Mouse (Mus musculus) liver, embryonic 14.5 days (tissue): ENCODE data around the gene Supt5. TPM values are rescaled to one million over a fixed set of nuclear protein-coding genes. Genes with fewer than 3 reads are reported as not detected.

Experiments
- ATAC-seq: fragments of 200-750 bp; cut with Nextera tagmentation; 2 replicates; pipeline ENCODE4 v1.8.0; 2017; ENCODE audit warnings: moderate number of reproducible peaks, mild to moderate bottlenecking, moderate library complexity; ENCODE audit not compliant: insufficient read depth
- DNase-seq, 3 experiments: peaks; one replicate each; pipeline ENCODE4 v3.0.0-alpha.2; 2012 to 2013; ENCODE audit warnings: low read depth in 3 of 3, low spot score in 3 of 3
- H3K27ac ChIP-seq: fragments of 300-500 bp; sonication (generic); 2 replicates; pipeline ENCODE4 v1.5.1; 2014; ENCODE audit warnings: moderate library complexity, mild to moderate bottlenecking, control low read depth, inconsistent platforms
- H3K27me3 ChIP-seq: fragments of 300-500 bp; sonication (generic); 2 replicates; pipeline ENCODE4 v1.6.1; 2014; ENCODE audit warnings: mild to moderate bottlenecking, low read length, moderate library complexity; ENCODE audit not compliant: control insufficient read depth, insufficient read depth
- H3K36me3 ChIP-seq: fragments of 300-500 bp; sonication (generic); replicated peaks from 2 replicates; pipeline ENCODE4 v1.6.1; 2014; ENCODE audit warnings: low read depth; ENCODE audit not compliant: control insufficient read depth, insufficient read depth
- H3K4me1 ChIP-seq, 2 experiments: fragments of 200-500 bp in 1 of 2; fragments of 300-500 bp in 1 of 2; sonication (generic) in 1 of 2; replicated peaks; 2 replicates each; pipeline ENCODE4 v1.6.1; 2012 to 2014; ENCODE audit warnings: antibody characterized with exemption in 1 of 2, inconsistent platforms in 1 of 2, low read length in 1 of 2; ENCODE audit not compliant: control insufficient read depth in 2 of 2, insufficient read depth in 2 of 2
- H3K4me2 ChIP-seq: fragments of 300-500 bp; sonication (generic); 2 replicates; pipeline ENCODE4 v1.6.1; 2014; ENCODE audit warnings: low read depth, mild to moderate bottlenecking, control low read depth, moderate library complexity
- H3K4me3 ChIP-seq, 2 experiments: fragments of 200-500 bp in 1 of 2; fragments of 300-500 bp in 1 of 2; sonication (generic) in 1 of 2; 2 replicates each; pipeline ENCODE4 v1.5.1; 2012 to 2014; ENCODE audit warnings: low read depth in 2 of 2, low read length in 2 of 2, mild to moderate bottlenecking in 2 of 2, control low read depth in 1 of 2, inconsistent platforms in 1 of 2, moderate library complexity in 1 of 2; ENCODE audit not compliant: insufficient read depth in 1 of 2
- H3K9ac ChIP-seq: fragments of 300-500 bp; sonication (generic); replicated peaks from 2 replicates; pipeline ENCODE4 v1.6.1; 2014; ENCODE audit warnings: mild to moderate bottlenecking, control low read depth, moderate library complexity
- H3K9me3 ChIP-seq: fragments of 300-500 bp; sonication (generic); 2 replicates; pipeline ENCODE4 v1.6.1; 2016; ENCODE audit warnings: low read length, mixed read lengths; ENCODE audit not compliant: control insufficient read depth
- CTCF ChIP-seq: IDR thresholded peaks from 2 replicates; pipeline ENCODE4 v1.5.1; 2016; ENCODE audit warnings: antibody characterized with exemption, low read depth, control low read depth
- EP300 ChIP-seq: IDR thresholded peaks from 2 replicates; pipeline ENCODE4 v1.6.1; 2016; ENCODE audit warnings: antibody characterized with exemption, low read depth
- WGBS: fragments of 180-500 bp; shearing (Covaris S2); extraction: QIAGEN DNeasy Blood & Tissue Kit; methylation state at CpG from one replicate; pipeline ENCODE4 v1.1.7; 2014; ENCODE audit not compliant: insufficient replicate concordance; 5-methylcytosine and 5-hydroxymethylcytosine counted together
- polyA plus RNA-seq, 2 experiments: library from polyadenylated mRNA; depleted of rRNA in 1 of 2; stranded (reverse) in 1 of 2; unstranded in 1 of 2; fragments of >200 nt; fragmentation: Nextera tagmentation in 1 of 2; extraction: Ambion mirVana in 1 of 2; gene quantifications; 2 replicates each; pipeline versions ENCODE4 v1.2.1 to v1.2.3; 2012 to 2014

The Supt5 gene
- polyA plus RNA-seq, 2 experiments, result 21.7 to 29.6 TPM

DNA sequence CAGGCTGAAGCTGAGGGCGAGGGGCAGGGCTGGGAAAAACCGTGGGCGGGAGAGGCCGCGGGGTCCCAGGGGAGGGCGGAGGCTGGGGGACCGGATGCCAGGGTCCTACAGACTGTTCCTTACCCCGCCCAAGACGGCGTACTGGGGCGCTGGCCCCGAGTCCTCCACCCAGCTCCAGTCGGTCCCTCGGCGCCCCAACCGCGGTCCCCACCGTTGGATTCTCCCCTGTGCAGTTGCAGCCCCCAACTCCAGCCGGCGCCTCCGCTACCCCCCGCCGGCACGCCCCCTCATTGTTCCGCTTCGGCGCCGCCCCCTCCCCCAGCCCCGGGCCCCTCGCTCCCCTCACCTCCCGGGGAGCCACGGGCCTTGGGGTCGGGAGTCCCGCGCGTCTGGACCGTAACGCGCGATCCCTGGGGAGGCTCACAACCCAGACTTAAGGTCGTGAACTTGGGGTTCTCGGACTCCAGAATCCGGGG is 33.0 kb upstream of the Supt5 start:
- H3K4me2 ChIP-seq, result peak overlapping the region; percentile 92
- peak overlapping the region; percentile 61 to 79 for H3K4me3 ChIP-seq
- peak overlapping the region; percentile 76 for H3K9ac ChIP-seq
- peaks cover 12% of the 10 kb centered on the region for H3K27me3 ChIP-seq
- H3K9me3 ChIP-seq, result no peaks in the 10 kb centered on the region
- no peak overlapping the region for H3K27ac ChIP-seq
- under 1% methylated on average over 36 of the region's 43 CpGs for whole genome bisulfite sequencing
- DNase-seq, result no peak
- no peak for TF ChIP-seq CTCF
- TF ChIP-seq EP300, result no peak
- no peak for ATAC-seq
- no peaks in the 10 kb centered on the region for H3K36me3 ChIP-seq
- peaks cover 19 to 20% of the 10 kb centered on the region in 2 experiments for H3K4me1 ChIP-seq

DNA sequence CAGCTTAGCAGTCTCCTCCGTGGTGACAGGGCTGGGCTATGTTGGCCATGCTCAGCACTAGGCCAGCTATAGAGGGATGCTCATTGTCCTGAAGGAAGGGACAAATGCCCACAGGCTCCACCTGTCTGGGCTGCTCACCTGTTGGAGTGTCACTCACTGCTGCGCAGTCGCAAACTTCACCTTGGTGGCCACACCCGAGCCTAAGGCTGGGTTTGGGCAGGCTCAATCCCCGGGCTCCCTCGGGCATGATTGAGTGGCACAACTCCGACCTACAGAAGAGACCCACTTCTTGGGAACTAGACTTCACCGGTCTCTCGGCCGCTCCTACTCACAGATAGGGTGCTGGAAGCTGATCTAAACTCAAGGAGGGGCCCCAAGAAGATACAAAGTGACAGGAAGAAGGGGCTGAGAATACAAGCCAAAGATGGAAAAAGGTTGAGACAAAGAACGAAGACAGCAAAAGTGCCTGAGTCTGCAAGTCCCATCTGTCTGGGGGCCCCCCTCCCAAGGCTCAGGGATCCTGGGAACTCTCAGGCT is 32.5 kb upstream of the Supt5 start:
- TF ChIP-seq CTCF (no peak), EP300 (no peak)
- Histone ChIP-seq H3K36me3 (no peaks in the 10 kb centered on the region), H3K4me1 (peaks cover 16 to 18% of the 10 kb centered on the region in 2 experiments), H3K9me3 (no peaks in the 10 kb centered on the region), H3K27me3 (peaks cover 12% of the 10 kb centered on the region), H3K4me2 (peak overlapping the region; percentile 92), H3K9ac (peak overlapping the region; percentile 76), H3K27ac (no peak overlapping the region), H3K4me3 (peak overlapping the region; percentile 61 to 79)
- WGBS, result 15% methylated on average over 11 of the region's 11 CpGs
- no peak for ATAC-seq
- no peak for DNase-seq

DNA sequence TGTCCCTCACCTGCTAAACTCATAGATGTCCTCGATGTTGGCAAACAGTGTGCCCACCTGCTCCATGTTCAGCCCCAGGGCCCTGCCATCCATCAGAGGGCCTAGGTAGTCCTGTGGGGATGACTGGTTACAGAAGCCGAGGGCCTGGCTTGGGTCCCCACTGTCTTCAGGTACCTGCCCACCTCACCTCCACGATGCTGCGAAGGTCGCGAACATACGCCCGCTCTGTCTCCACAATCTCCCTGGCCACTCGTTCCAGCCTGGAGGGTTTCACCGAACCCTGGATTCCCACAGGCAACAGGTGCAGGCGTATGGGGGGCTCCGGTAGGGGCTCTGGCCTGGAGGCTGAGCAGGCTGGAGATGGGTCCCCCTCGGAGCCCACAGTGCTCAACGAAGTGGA is 31.5 kb upstream of the Supt5 start:
- peaks cover 9 to 11% of the 10 kb centered on the region in 2 experiments for H3K4me1 ChIP-seq
- H3K9ac ChIP-seq, result no peak overlapping the region
- H3K27me3 ChIP-seq, result peaks cover 12% of the 10 kb centered on the region
- 84% methylated on average over 14 of the region's 14 CpGs for WGBS
- H3K4me2 ChIP-seq, result no peak overlapping the region
- H3K36me3 ChIP-seq, result no peaks in the 10 kb centered on the region
- no peak for TF ChIP-seq EP300
- TF ChIP-seq CTCF, result no peak
- H3K27ac ChIP-seq, result no peak overlapping the region
- DNase-seq (no peak), ATAC-seq (no peak)
- H3K4me3 ChIP-seq, result no peak overlapping the region
- no peaks in the 10 kb centered on the region for H3K9me3 ChIP-seq

DNA sequence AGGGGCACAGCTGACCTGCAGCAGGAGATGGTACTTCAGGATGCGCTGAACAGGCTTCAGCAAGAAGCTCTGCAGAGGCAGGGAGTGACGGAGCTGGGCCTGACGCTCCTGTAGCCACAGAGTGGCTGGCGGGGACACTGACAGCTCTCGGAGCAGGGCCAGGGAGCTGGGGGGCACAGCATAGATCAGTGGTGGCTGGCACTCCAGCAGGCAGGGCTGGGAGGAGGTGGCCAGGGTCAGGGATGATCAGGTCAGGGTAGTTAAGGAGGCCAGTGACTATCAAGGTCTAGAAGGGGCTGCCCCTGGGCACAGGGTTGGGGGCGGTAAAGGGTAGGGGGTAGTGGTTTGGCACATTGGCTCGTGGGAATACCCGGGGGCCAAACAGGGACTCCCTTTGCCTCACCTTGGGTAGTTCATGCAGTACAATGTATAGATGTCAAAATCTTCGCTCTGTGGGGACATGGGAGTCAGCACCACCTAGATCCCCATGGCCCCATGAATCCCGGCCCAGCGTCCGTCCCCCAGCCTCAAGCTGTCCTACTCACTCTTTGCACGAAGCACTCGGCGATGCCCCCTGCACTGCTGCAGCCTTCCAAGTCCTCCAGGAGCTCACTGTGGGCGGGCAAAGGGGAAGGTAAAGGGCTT is 29.9 kb upstream of the Supt5 start:
- H3K27ac ChIP-seq, result no peak overlapping the region
- no peak overlapping the region for H3K9ac ChIP-seq
- no peak for ATAC-seq
- no peak overlapping the region for H3K4me3 ChIP-seq
- TF ChIP-seq CTCF (no peak), EP300 (no peak)
- H3K36me3 ChIP-seq, result no peaks in the 10 kb centered on the region
- no peak for DNase-seq
- H3K9me3 ChIP-seq, result no peaks in the 10 kb centered on the region
- H3K4me1 ChIP-seq, result peaks cover 2 to 8% of the 10 kb centered on the region in 2 experiments; a peak in 3 of 4 replicates
- 78% methylated on average over 16 of the region's 16 CpGs for WGBS
- peaks cover 12% of the 10 kb centered on the region for H3K27me3 ChIP-seq
- H3K4me2 ChIP-seq, result no peak overlapping the region

DNA sequence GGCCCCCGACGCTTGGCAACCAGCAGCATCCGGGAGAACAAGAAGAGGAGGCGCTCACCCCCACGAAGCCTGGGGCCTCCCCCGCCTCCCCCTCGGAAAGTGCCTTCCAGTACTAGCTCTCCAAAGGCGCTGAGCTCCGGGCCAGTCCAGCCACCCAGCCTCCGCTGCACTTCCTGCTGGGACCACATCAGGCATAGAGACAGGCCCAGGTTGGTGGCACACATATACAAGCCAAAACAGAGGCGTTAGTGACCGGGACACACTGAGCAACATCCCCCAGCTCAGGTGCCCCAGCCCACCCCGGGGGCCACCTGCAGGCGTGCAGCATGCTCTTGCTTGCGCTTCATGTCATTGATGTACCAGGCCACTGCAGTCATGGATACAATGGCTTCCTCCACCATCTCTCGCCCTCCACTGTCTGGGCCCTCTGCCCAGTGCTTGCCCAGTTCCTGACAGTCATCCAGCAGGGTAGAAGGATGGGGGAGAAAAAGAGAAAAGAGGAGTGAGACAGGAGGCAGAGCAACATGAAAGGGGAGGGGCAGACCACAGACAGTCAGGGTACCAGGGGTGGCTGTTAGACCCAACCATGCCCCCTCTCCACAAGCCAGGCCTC is 29.2 kb upstream of the Supt5 start:
- Histone ChIP-seq H3K27me3 (peaks cover 12% of the 10 kb centered on the region), H3K9me3 (no peaks in the 10 kb centered on the region), H3K4me3 (no peak overlapping the region), H3K4me2 (no peak overlapping the region), H3K27ac (no peak overlapping the region), H3K36me3 (no peaks in the 10 kb centered on the region), H3K9ac (no peak overlapping the region), H3K4me1 (peaks cover 0 to 8% of the 10 kb centered on the region in 2 experiments; a peak in 3 of 4 replicates)
- ATAC-seq, result no peak
- TF ChIP-seq EP300, result no peak
- no peak for TF ChIP-seq CTCF
- DNase-seq, result no peak
- 79% methylated on average over 16 of the region's 16 CpGs for WGBS
